Mouse (Mus musculus) liver, embryonic 14.5 days (tissue): ENCODE data around the gene Cfap70.
A peak's percentile ranks its signal among the peaks of the same experiment; 100 is the strongest.

ENCODE experiments used
- CTCF ChIP-seq: IDR thresholded peaks from 2 replicates; pipeline ENCODE4 v1.5.1; 2016; ENCODE audit warnings: antibody characterized with exemption, low read depth, control low read depth
- EP300 ChIP-seq: IDR thresholded peaks from 2 replicates; pipeline ENCODE4 v1.6.1; 2016; ENCODE audit warnings: antibody characterized with exemption, low read depth

GRCm38 (mm10) chr14:20388441-20389129 lies 63.4 kb downstream of the Cfap70 start, which contains the start of gene Dnajc9:
- TF ChIP-seq CTCF (no peak), EP300 (peak; percentile 23; the same call in 1 of the 2 replicates)
